Mouse (Mus musculus): ENCODE measurements at regions not wholly inside any gene's neighbourhood (a gene's known extent, or its start where the extent isn't known, plus 50 kb on each side); places are given as distances from the start of the nearest gene placed in this dataset.

GRCm38 (mm10) chr15:38351701-38352100 is 926.3 kb downstream of the 4930447A16Rik start:
- DNase-seq, result no peak

GRCm38 (mm10) chr15:38353371-38353770 is 928.0 kb downstream of the 4930447A16Rik start:
- DNase-seq, result no peak

GRCm38 (mm10) chr15:38359053-38359452 is 933.7 kb downstream of the 4930447A16Rik start:
- DNase-seq, result no peak

GRCm38 (mm10) chr15:38363522-38363921 is 938.2 kb downstream of the 4930447A16Rik start:
- DNase-seq, result no peak

- DNase-seq, result no peak
Measured at GRCm38 (mm10) chr15:38364014-38364413, 938.7 kb downstream of the 4930447A16Rik start.

GRCm38 (mm10) chr15:38367643-38368042 is 942.3 kb downstream of the 4930447A16Rik start:
- no peak for DNase-seq

GRCm38 (mm10) chr15:38368291-38368690 is 942.9 kb downstream of the 4930447A16Rik start:
- no peak for DNase-seq

- no peak for DNase-seq
Measured at GRCm38 (mm10) chr15:38371404-38372090, 946.2 kb downstream of the 4930447A16Rik start.

GRCm38 (mm10) chr15:38373797-38374196 is 948.4 kb downstream of the 4930447A16Rik start:
- DNase-seq, result peak; percentile 33

GRCm38 (mm10) chr15:38374786-38375185 is 949.4 kb downstream of the 4930447A16Rik start:
- no peak for DNase-seq

GRCm38 (mm10) chr15:38378106-38378505 is 952.8 kb downstream of the 4930447A16Rik start:
- DNase-seq, result no peak

- peak; percentile 31 for DNase-seq
Measured at GRCm38 (mm10) chr15:38387617-38388016, 962.3 kb downstream of the 4930447A16Rik start.

- no peak for DNase-seq
Measured at GRCm38 (mm10) chr15:38388436-38388835, 963.1 kb downstream of the 4930447A16Rik start.

- DNase-seq, result no peak
Measured at GRCm38 (mm10) chr15:38390450-38390849, 965.1 kb downstream of the 4930447A16Rik start.

GRCm38 (mm10) chr15:38391420-38391819 is 966.1 kb downstream of the 4930447A16Rik start:
- DNase-seq, result no peak

GRCm38 (mm10) chr15:38391860-38392259 is 966.5 kb downstream of the 4930447A16Rik start:
- no peak for DNase-seq

GRCm38 (mm10) chr15:38392441-38393149 is 967.2 kb downstream of the 4930447A16Rik start:
- no peak for DNase-seq

GRCm38 (mm10) chr15:38398852-38399251 is 973.5 kb downstream of the 4930447A16Rik start:
- DNase-seq, result no peak

GRCm38 (mm10) chr15:38402762-38403161 is 977.4 kb downstream of the 4930447A16Rik start:
- no peak for DNase-seq

GRCm38 (mm10) chr15:38403760-38404375 is 978.5 kb downstream of the 4930447A16Rik start:
- no peak for DNase-seq

- no peak for DNase-seq
Measured at GRCm38 (mm10) chr15:38406114-38406960, 981.0 kb downstream of the 4930447A16Rik start.

GRCm38 (mm10) chr15:38407476-38407875 is 982.1 kb downstream of the 4930447A16Rik start:
- no peak for DNase-seq

- DNase-seq, result no peak
Measured at GRCm38 (mm10) chr15:38409168-38409567, 983.8 kb downstream of the 4930447A16Rik start.

All from thymus, postnatal 25 days (tissue).